8 mouse cellular contexts compared by ENCODE assay signal in genomic region chr9:117252411-117252861, GRCm38 (mm10).
DNase-seq lines count a peak whose midpoint lies in the region; ATAC-seq lines count a peak whose summit lies in the region.

No protein-coding gene starts in this region.

- H3K4me2 ChIP-seq in forebrain, embryonic 15.5 days (replicated peaks): peak overlapping the region; percentile 94

- no peaks in the 10 kb centered on the region for H3K9me3 ChIP-seq in forebrain, embryonic 15.5 days

- H3K4me1 ChIP-seq in forebrain, embryonic 15.5 days: peaks cover 39% of the 10 kb centered on the region

- peak; percentile 61 for DNase-seq in 3134 (ENCODE audit: extremely low read depth, insufficient read length, low spot score)
- DNase-seq in adrenal gland, postnatal 10 days: peak; percentile 77
- peak; percentile 75 to 76 for DNase-seq in heart, postnatal 10 days
- DNase-seq in kidney, postnatal 4 days: peak; percentile 71 to 81
- DNase-seq in lung, postnatal 36 days: peak; percentile 75
- peak; percentile 44 for DNase-seq in skeletal muscle tissue, adult 2 months (ENCODE audit: low read depth, low spot score)

- 4% methylated on average over 10 of the region's 10 CpGs for WGBS in forebrain, embryonic 15.5 days

- intact Hi-C loops in heart, postnatal 10 days (cut with DNase I): loop anchor here (5.0 kb wide), 3 partner anchors 60 to 220 kb away; no protein-coding TSS in a partner anchor

- H3K4me3 ChIP-seq in forebrain, embryonic 15.5 days: peak overlapping the region; percentile 53

- H3K9ac ChIP-seq in forebrain, embryonic 15.5 days (replicated peaks): peak overlapping the region; percentile 63

- H3K27ac ChIP-seq in forebrain, embryonic 15.5 days (replicated peaks): peak overlapping the region; percentile 67

- 0 out of 2 replicates have a peak, but pooled peaks cover 3% of the 10 kb centered on the region for H3K27me3 ChIP-seq in forebrain, embryonic 15.5 days

- peak; percentile 76 for ATAC-seq in forebrain, embryonic 15.5 days (replicated peaks)
- ATAC-seq in monocyte, adult 5-6 weeks (replicated peaks; ENCODE audit: insufficient number of reproducible peaks, low FRiP score, low TSS enrichment, poor library complexity, severe bottlenecking): no peak

- no peaks in the 10 kb centered on the region for H3K36me3 ChIP-seq in forebrain, embryonic 15.5 days
